Mouse (Mus musculus) thymus, postnatal 14 days (tissue): ENCODE measurements around the gene Ints14.

Experiments used
- DNase-seq: peaks from one replicate; pipeline ENCODE4 v3.0.0; 2021

Ints14 gene

DNA sequence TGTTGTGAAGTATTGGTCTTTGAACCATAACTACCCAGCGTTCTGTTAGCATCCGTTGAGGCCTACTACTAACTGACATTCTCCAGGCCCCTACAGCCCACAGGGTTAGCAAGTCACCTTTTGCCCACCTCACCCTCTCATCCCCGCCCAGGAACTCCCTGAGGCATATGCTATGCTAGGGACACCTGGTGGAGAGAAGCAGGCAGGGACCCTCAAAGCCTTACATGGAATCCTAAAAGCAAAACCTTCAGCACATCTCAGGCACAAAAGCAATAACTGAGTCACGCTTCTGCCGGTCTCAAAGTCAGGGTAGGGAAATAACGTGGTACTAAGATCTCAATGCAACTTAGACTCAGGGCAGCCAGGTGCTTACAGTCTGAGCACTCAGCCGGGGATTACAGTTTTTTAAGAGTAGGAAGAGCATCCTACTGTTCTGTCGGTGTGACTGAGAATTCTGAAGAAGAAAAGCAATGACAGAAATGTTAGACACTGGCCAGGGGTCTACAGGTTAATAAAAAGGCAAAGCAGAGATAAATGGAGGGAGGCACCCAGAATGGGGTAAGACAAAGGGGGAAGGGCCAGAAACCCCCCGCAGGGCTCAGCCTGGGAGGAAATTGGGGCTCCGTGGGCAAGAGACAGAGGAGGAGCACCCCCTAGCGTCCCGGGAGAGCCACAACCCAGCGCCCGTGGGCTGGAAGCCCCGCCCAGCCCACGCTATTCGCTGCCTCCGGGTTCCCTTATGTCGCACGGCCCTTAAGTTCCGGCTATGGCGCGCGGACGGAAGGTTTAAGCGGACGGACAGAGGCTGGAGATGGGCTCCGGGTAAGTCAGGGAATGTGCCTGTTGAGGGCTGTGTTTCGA, at the start of gene Ints14:
Ints14 (plus strand) TSS at position 789 of the 861 bp plus-strand sequence.
- peak; percentile 97 for DNase-seq

DNA sequence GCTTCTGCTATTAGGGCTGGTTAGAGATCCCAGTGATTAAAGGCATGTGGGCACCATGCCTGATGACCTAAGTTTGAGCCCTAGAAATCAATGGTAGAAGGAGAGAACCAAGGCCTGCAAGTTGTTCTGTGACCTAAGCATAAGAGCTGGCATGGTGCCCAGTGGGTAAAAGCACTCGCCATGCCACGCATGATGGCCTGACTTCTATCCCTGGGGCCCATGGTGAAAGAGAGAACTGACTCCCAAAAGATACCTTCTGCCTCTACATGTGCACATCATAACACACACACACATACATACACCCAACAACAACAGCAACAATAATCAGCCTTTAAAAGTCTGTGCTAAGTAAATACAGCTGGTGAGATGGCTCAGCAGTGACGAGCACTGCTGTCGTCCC, 47.3 kb upstream of the Ints14 start:
- DNase-seq = no peak

DNA sequence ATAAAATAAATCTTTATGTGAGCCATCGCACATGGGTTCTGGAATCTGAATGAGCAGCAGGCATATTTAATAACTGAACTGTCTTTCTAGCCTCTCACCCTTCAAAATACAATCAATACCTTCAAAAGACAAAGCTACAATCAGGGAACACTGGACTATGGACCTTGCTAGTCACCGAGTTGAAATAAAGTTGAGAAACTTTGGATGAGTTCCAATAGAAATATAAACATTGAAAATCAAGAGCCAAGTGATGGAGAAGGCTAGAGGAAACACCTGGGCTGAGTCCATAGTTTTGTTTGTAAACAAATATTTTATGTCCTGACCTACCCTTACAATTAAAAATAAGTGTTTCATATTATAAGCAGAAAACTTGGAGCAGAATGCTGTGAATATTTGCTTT, 46.7 kb upstream of the Ints14 start:
- DNase-seq = no peak

GRCm38 (mm10) chr9:64914629-64915028, 46.1 kb upstream of the Ints14 start:
- DNase-seq = no peak

- DNase-seq = peak; percentile 71
Measured at GRCm38 (mm10) chr9:64918560-64918959, 42.1 kb upstream of the Ints14 start.

DNA sequence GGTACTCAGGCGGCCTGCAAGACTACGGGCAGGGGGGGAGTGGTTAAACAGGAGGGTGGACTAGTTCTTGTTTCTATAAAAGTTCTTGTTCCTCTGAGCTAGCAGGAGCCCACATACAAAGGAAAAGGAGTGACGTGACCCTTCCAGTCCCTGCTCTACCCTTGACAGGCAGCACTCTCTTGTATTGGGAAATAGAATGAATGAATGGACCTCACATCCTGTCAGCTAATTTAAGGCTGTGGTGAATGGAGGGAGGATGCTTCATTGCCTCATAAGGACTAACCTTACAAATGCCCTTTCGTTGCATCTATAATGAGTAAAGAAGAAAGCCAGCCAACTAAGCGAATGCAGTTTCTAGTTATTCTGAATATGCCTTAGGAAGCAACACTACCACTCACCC, 34.9 kb upstream of the Ints14 start:
- DNase-seq = no peak

GRCm38 (mm10) chr9:64926201-64926991, 34.3 kb upstream of the Ints14 start:
- no peak for DNase-seq

GRCm38 (mm10) chr9:64930256-64930655, 30.4 kb upstream of the Ints14 start:
- DNase-seq = no peak

- no peak for DNase-seq
Measured at GRCm38 (mm10) chr9:64931751-64932610, 28.7 kb upstream of the Ints14 start.

GRCm38 (mm10) chr9:64934015-64934754, 26.5 kb upstream of the Ints14 start:
- no peak for DNase-seq

- peak; percentile 78 for DNase-seq
Measured at GRCm38 (mm10) chr9:64936508-64936907, 24.2 kb upstream of the Ints14 start.

DNA sequence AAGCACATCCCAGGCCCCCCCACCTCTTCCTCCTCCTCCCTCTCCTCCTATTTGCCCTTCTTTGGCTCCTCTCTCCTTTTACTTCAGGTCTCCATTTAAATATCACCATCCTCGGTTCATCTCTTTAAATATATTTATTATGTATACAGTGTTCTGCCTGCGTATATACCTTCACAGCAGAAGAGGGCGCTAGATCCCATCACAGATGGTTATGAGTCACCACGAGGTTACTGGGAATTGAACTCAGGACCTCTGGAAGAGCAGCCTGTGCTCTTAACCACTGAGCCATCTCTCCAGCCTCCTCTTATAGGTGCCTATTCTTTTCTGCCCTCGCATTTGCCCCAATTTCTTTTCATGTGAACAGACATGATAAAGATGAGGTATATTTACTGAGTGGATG, 23.2 kb upstream of the Ints14 start:
- no peak for DNase-seq

- DNase-seq = no peak
Measured at GRCm38 (mm10) chr9:64938535-64938934, 22.2 kb upstream of the Ints14 start.

GRCm38 (mm10) chr9:64939281-64939680, 21.4 kb upstream of the Ints14 start:
- DNase-seq = no peak

- no peak for DNase-seq
Measured at GRCm38 (mm10) chr9:64939790-64940189, 20.9 kb upstream of the Ints14 start.

- no peak for DNase-seq
Measured at GRCm38 (mm10) chr9:64940731-64941346, 19.9 kb upstream of the Ints14 start.

DNA sequence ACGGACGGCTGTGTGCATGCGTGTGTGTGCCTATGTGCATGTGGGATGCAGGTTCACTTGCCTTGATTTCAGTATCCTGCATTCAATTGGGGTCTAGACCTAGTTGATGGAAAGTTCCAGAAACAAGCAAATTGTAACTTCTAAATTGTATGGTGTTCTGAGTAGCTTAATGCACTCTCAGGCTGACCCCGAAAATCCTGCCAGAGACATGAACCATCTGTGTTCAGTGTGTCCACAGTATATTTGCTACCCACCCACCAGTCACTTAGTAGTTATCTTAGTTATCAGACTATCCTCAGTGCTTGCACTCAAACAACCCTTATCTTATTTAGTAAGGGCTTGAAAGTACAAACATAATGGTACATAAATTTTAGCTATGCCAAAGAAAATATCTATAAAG, 19.1 kb upstream of the Ints14 start:
- no peak for DNase-seq

- DNase-seq = no peak
Measured at GRCm38 (mm10) chr9:64943997-64944396, 16.7 kb upstream of the Ints14 start.

DNA sequence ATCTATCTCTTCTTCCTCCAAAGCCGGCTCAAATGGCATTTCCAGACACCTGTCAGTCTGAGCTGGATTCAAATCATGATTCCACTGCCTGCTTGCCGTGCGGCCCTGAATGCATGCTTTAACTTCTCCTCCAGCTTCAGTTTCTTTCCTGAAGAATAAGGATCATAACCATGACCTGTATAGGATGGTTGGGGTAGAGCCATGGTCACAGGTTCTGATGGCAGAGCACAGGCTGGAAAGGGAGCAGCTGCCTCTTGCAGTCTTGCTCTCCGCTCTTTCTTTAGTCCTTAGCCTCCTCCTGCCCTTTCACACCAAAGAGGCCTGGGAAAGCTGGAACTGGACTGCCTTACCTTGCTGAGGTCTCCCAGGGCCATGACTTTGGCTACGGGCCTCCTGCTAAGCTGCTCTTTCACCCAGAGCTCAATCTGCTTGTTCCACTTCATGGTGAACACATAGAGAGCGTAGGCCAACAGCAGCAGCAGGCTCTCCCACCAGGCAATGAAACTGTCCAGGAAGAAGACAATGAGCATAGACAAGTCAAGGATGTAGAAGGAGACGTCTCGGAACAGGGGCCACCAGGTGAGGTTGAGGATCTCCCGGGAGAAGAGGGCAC, 13.1 kb upstream of the Ints14 start:
- DNase-seq = no peak

DNA sequence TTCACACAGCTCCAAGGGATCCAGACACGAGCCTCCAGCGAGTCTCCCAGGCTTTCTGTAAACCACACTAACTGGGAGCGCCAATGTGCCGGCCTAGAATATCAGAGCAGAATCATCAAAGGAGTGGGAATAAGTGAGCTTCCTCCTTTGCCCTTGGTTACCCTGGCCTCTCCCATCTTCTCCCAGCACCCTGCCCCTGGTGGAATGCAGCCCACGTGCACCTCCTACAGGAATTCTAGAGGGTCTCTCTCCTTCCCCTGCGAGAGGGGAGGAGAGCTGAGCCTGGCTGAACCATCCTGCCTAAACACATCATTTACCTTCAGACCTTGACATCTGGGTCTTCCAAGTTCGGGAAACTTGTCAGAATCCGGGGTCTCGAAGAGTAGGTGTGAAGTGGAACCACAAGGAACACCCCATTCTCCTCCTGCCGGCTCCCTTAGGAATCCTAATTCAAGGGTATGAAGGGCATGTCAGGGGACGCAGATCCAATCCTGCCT, 9.5 kb upstream of the Ints14 start, which contains the start of gene Slc24a1:
Slc24a1 (minus strand) TSS at position 447 of the 497 bp plus-strand sequence.
- no peak for DNase-seq

GRCm38 (mm10) chr9:64952055-64952454, 8.7 kb upstream of the Ints14 start:
- DNase-seq = no peak
